Mouse (Mus musculus) heart, embryonic 14.5 days (tissue): ENCODE results near the gene Cdk6. TPM values are rescaled to one million over a fixed set of nuclear protein-coding genes. Genes with fewer than 3 reads are reported as not detected.

Source experiments
- ATAC-seq: fragments of 200-750 bp; cut with Nextera tagmentation; 2 replicates; pipeline ENCODE4 v1.8.0; 2017; ENCODE audit warnings: low read depth, moderate TSS enrichment; ENCODE audit not compliant: insufficient number of reproducible peaks, insufficient read depth, low FRiP score
- H3K27ac ChIP-seq, 2 experiments: fragments of 200-500 bp in 1 of 2; fragments of 300-500 bp in 1 of 2; sonication (generic) in 1 of 2; replicated peaks in 1 of 2; 2 replicates each; pipeline ENCODE4 v1.5.1; 2012 to 2014; ENCODE audit warnings: low read depth in 2 of 2, low read length in 2 of 2, control low read depth in 1 of 2, mild to moderate bottlenecking in 1 of 2, mixed read lengths in 1 of 2; ENCODE audit not compliant: control insufficient read depth in 1 of 2, insufficient read depth in 1 of 2
- H3K27me3 ChIP-seq: fragments of 300-500 bp; sonication (generic); 2 replicates; pipeline ENCODE4 v1.6.1; 2014; ENCODE audit warnings: mild to moderate bottlenecking, low read length, control low read depth; ENCODE audit not compliant: control insufficient read depth, insufficient read depth
- H3K36me3 ChIP-seq: fragments of 300-500 bp; sonication (generic); 2 replicates; pipeline ENCODE4 v1.6.1; 2014; ENCODE audit warnings: mild to moderate bottlenecking, control low read depth, low read length, mixed read lengths; ENCODE audit not compliant: control insufficient read depth, insufficient read depth
- H3K4me1 ChIP-seq, 2 experiments: fragments of 200-500 bp in 1 of 2; fragments of 300-500 bp in 1 of 2; sonication (generic) in 1 of 2; 2 replicates each; pipeline ENCODE4 v1.6.1; 2012 to 2014; ENCODE audit warnings: low read length in 2 of 2, control low read depth in 1 of 2, mixed read lengths in 1 of 2; ENCODE audit not compliant: control insufficient read depth in 2 of 2, insufficient read depth in 2 of 2
- H3K4me2 ChIP-seq: fragments of 300-500 bp; sonication (generic); 2 replicates; pipeline ENCODE4 v1.6.1; 2014; ENCODE audit warnings: mild to moderate bottlenecking, low read length
- H3K4me3 ChIP-seq, 2 experiments: fragments of 200-500 bp in 1 of 2; fragments of 300-500 bp in 1 of 2; sonication (generic) in 1 of 2; 2 replicates each; pipeline ENCODE4 v1.5.1; 2012 to 2014; ENCODE audit warnings: low read length in 2 of 2, mild to moderate bottlenecking in 2 of 2, control low read depth in 1 of 2, low read depth in 1 of 2, moderate library complexity in 1 of 2; ENCODE audit not compliant: control insufficient read depth in 1 of 2, insufficient read depth in 1 of 2
- H3K9ac ChIP-seq: fragments of 300-500 bp; sonication (generic); 2 replicates; pipeline ENCODE4 v1.6.1; 2014; ENCODE audit warnings: mild to moderate bottlenecking, low read length
- H3K9me3 ChIP-seq: fragments of 300-500 bp; sonication (generic); 2 replicates; pipeline ENCODE4 v1.6.1; 2016; ENCODE audit warnings: low read length, control low read depth; ENCODE audit not compliant: control insufficient read depth
- WGBS: fragments of 180-500 bp; shearing (Covaris S2); extraction: QIAGEN DNeasy Blood & Tissue Kit; methylation state at CpG from one replicate; pipeline ENCODE4 v1.1.7; 2014; 5-methylcytosine and 5-hydroxymethylcytosine counted together
- polyA plus RNA-seq: library from polyadenylated mRNA; unstranded; fragments of >200 nt; fragmentation: Nextera tagmentation; extraction: Ambion mirVana; gene quantifications from 2 replicates; pipeline ENCODE4 v1.2.1, GENCODE M21; 2014

Gene Cdk6
- polyA plus RNA-seq, 1 experiment from 2014 or later: 32.1 TPM

- Histone ChIP-seq H3K4me3 (no peak overlapping the region), H3K27me3 (no peaks in the 10 kb centered on the region), H3K4me2 (no peak overlapping the region), H3K9ac (no peak overlapping the region), H3K27ac (no peak overlapping the region), H3K9me3 (no peaks in the 10 kb centered on the region), H3K36me3 (no peaks in the 10 kb centered on the region), H3K4me1 (no peaks in the 10 kb centered on the region)
- 67% methylated on average over 3 of the region's 3 CpGs for WGBS
- no peak for ATAC-seq
Observed at GRCm38 (mm10) chr5:3536592-3537212, 195.4 kb downstream of the Cdk6 start.

GRCm38 (mm10) chr5:3538505-3539472, 197.5 kb downstream of the Cdk6 start:
- no peak overlapping the region for H3K27ac ChIP-seq
- H3K27me3 ChIP-seq: no peaks in the 10 kb centered on the region
- H3K9ac ChIP-seq: no peak overlapping the region
- no peaks in the 10 kb centered on the region for H3K9me3 ChIP-seq
- ATAC-seq: no peak
- H3K36me3 ChIP-seq: no peaks in the 10 kb centered on the region
- H3K4me3 ChIP-seq: no peak overlapping the region
- H3K4me2 ChIP-seq: no peak overlapping the region
- 52% methylated on average over 11 of the region's 11 CpGs for WGBS
- H3K4me1 ChIP-seq: no peaks in the 10 kb centered on the region; a peak in 1 of 4 replicates

- no peak overlapping the region for H3K9ac ChIP-seq
- no peak overlapping the region for H3K27ac ChIP-seq
- H3K4me3 ChIP-seq: no peak overlapping the region
- no peaks in the 10 kb centered on the region for H3K27me3 ChIP-seq
- no peaks in the 10 kb centered on the region for H3K9me3 ChIP-seq
- H3K4me2 ChIP-seq: no peak overlapping the region
- peaks cover 2 to 14% of the 10 kb centered on the region in 2 experiments; a peak in 3 of 4 replicates for H3K4me1 ChIP-seq
- 65% methylated on average over 6 of the region's 6 CpGs for WGBS
- ATAC-seq: no peak
- 0 out of 2 replicates have a peak, but pooled peaks cover 8% of the 10 kb centered on the region for H3K36me3 ChIP-seq
Observed at GRCm38 (mm10) chr5:3541871-3542270, 200.6 kb downstream of the Cdk6 start.

- H3K9ac ChIP-seq: peak within 1 kb of the TSS; percentile 87
- H3K27me3 ChIP-seq: no peaks in the 10 kb centered on the region
- peak; percentile 94 for ATAC-seq
- peak within 1 kb of the TSS; percentile 64 to 98 for H3K4me3 ChIP-seq
- peaks cover 2 to 14% of the 10 kb centered on the region in 2 experiments; a peak in 3 of 4 replicates for H3K4me1 ChIP-seq
- H3K27ac ChIP-seq: peak within 1 kb of the TSS; percentile 90 to 92
- H3K4me2 ChIP-seq: peak within 1 kb of the TSS; percentile 83
- H3K9me3 ChIP-seq: no peaks in the 10 kb centered on the region
- peaks cover 14% of the 10 kb centered on the region; the same call in 1 of the 2 replicates for H3K36me3 ChIP-seq
- under 1% methylated on average over 68 of the region's 80 CpGs for WGBS
Observed at GRCm38 (mm10) chr5:3543629-3544479, 202.6 kb downstream of the Cdk6 start, which contains the start of gene Fam133b. Fam133b (plus strand) TSS chr5:3543833.

GRCm38 (mm10) chr5:3544480-3544769, 203.1 kb downstream of the Cdk6 start:
- Histone ChIP-seq H3K4me3 (peak overlapping the region; percentile 64 to 98), H3K27ac (peak overlapping the region in 1 of 2 experiments; percentile 92; a peak in 1 of 4 replicates), H3K36me3 (peaks cover 14% of the 10 kb centered on the region; the same call in 1 of the 2 replicates), H3K27me3 (no peaks in the 10 kb centered on the region), H3K9me3 (no peaks in the 10 kb centered on the region), H3K9ac (peak overlapping the region; percentile 87), H3K4me1 (peaks cover 2 to 14% of the 10 kb centered on the region in 2 experiments; a peak in 3 of 4 replicates), H3K4me2 (peak overlapping the region; percentile 83)
- ATAC-seq: no peak
- 8% methylated on average over 7 of the region's 7 CpGs for WGBS

GRCm38 (mm10) chr5:3546226-3546625, 204.9 kb downstream of the Cdk6 start:
- peaks cover 14% of the 10 kb centered on the region; the same call in 1 of the 2 replicates for H3K36me3 ChIP-seq
- H3K4me3 ChIP-seq: no peak overlapping the region
- no peaks in the 10 kb centered on the region for H3K27me3 ChIP-seq
- no peaks in the 10 kb centered on the region for H3K9me3 ChIP-seq
- no peak overlapping the region for H3K27ac ChIP-seq
- H3K4me1 ChIP-seq: peaks cover 2 to 14% of the 10 kb centered on the region in 2 experiments; a peak in 3 of 4 replicates
- 81% methylated on average over 1 of the region's 1 CpGs for WGBS
- no peak overlapping the region for H3K9ac ChIP-seq
- H3K4me2 ChIP-seq: no peak overlapping the region
- ATAC-seq: no peak

GRCm38 (mm10) chr5:3551481-3551880, 210.2 kb downstream of the Cdk6 start:
- no peak for ATAC-seq
- H3K4me1 ChIP-seq: no peaks in the 10 kb centered on the region
- 89% methylated on average over 1 of the region's 1 CpGs for WGBS

More at GRCm38 (mm10) chr5:3551481-3551880, 210.2 kb downstream of the Cdk6 start:
- Histone ChIP-seq H3K4me3 (no peak overlapping the region), H3K27me3 (no peaks in the 10 kb centered on the region), H3K9me3 (no peaks in the 10 kb centered on the region), H3K4me2 (no peak overlapping the region), H3K9ac (no peak overlapping the region), H3K27ac (no peak overlapping the region), H3K36me3 (peaks cover 30% of the 10 kb centered on the region)
